Mouse (Mus musculus) spleen, postnatal 10 days (tissue): ENCODE results near the gene BC030499.

Experiments used
- DNase-seq, 2 experiments: peaks; one replicate each; pipeline ENCODE4 v3.0.0; 2021 to 2022; ENCODE audit warnings: low spot score in 2 of 2

Gene BC030499

DNA sequence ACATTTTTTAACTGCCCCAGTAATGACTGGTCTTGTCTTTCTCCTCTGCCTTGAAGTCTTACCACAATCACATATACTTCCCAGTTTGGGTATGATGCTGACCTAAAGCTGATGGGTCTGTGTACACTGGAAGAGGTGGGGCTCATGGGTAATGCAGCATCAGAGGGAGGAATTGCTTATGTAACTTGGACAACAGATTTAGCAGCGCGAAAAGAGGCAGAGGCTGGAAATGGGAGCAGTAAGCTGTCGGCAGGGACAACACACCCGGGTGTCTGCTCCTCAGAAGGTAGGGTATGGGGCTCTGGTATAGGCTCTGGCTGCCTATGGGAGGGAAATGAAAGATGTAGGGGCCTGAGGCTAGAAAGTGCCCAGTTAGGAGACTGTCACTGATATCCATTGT lies at the start of gene BC030499:
Gene BC030499, plus strand, starts transcription at position 188 of the 400 bp plus-strand sequence.
- no peak for DNase-seq

DNA sequence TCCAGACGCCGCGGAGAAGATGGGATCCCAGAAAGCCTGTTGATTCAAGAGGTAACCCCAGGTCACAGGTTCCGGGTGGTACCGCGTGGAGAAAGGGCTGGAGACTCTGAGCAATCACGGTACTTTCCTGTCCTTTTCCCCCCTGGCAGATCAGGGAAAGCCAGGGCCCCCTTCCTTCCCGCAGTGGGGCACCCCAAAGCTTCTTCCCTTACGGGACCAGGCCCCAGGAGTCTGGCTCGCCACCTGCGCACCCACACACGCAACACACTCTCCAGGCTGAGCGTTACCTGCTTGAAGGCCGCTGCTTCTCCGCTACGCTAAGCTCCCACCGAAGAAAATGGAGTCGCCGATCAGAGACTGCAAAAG lies 45.4 kb upstream of the BC030499 start:
- DNase-seq = no peak

DNA sequence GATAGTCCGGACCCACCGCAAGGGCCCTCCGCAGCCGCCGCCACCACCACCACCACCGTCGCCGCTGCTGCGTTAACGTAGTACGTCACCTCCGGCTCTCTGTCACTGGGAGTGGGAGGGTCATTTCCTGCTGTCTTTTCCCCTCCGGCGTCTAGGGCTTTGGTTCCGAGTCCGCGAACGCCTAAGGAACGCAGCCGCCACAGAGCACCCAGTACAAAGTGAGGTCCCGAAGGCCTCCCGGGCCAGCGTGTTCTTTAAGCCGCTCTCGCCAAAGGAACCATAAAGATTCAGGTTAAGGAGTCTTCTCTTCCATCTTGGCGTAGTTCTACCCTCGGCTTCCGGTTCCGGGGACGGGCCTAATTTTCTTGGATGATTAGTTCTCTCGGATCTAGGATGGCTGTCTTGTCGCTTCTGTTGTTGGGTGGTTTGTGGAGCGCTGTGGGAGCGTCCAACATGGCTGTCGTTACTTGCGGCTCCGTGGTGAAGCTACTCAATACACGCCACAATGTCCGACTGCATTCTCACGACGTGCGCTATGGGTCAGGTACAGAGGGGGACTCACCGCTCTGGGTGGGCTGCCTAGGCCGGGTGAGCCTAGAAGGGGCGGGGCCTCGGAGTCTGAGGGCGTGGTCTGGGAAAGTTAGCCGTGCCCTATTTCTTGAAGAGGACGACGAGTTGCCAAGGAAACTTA lies 44.9 kb upstream of the BC030499 start, which contains the start of the genes Sdf2 and Supt6:
Gene Sdf2, plus strand, starts transcription at position 120 of the 691 bp plus-strand sequence.
Gene Supt6, minus strand, starts transcription at position 361 of the 691 bp plus-strand sequence.
- DNase-seq = peak; percentile 93 to 94

- DNase-seq = no peak
Observed at GRCm38 (mm10) chr11:78246318-78247011, 44.2 kb upstream of the BC030499 start.

GRCm38 (mm10) chr11:78247012-78247348 lies 43.7 kb upstream of the BC030499 start:
- DNase-seq = no peak

- peak in 1 of 2 experiments; percentile 10 for DNase-seq
Observed at GRCm38 (mm10) chr11:78247727-78248140, 42.9 kb upstream of the BC030499 start.

GRCm38 (mm10) chr11:78256618-78257017 lies 34.0 kb upstream of the BC030499 start:
- no peak for DNase-seq

- no peak for DNase-seq
Observed at GRCm38 (mm10) chr11:78260489-78261258, 30.0 kb upstream of the BC030499 start.

- peak; percentile 87 to 97 for DNase-seq
Observed at GRCm38 (mm10) chr11:78261380-78262352, 29.0 kb upstream of the BC030499 start, which contains the start of gene 2610507B11Rik. 2610507B11Rik (plus strand) TSS chr11:78261752.

DNA sequence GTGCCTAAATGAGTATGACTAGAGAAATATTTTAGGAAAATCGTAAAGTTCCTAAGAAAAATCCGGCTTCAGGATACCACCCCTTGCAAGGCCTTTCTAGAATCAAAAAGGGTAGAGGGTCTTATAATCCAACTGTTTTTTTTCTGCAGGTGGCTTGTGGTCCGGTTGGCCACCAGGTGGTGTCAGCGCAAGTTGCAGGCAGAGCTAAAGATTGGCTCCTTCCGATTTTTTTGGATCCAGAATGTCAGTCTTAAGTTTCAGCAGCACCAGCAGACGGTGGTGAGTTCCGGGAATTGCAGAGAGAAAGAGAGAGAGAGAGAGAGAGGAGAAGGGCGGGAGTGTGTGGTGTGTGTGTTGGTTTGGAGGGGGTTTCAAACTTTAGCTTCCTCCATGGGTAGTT lies 28.1 kb upstream of the BC030499 start:
- peak; percentile 36 to 79 for DNase-seq

DNA sequence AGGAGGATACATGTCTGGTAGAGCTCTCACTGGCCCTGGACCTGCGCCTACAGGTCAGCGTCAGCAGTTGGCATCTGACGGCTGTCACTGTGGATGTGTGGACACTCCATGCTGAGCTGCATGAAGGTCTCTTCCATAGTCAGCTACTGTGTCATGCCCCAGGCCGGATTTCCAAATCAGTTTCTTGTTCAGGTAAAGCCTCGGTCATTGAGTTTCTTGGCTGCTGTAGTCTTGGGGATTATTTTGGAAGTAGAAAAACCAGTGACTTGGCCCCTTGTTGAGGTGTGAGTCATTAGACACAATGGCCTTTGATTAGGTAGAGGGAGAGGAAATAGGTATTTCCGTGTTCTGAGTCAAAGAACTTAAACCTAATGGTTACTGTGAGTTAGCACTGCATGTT lies 25.1 kb upstream of the BC030499 start:
- no peak for DNase-seq

GRCm38 (mm10) chr11:78271986-78272385 lies 18.7 kb upstream of the BC030499 start:
- no peak for DNase-seq

DNA sequence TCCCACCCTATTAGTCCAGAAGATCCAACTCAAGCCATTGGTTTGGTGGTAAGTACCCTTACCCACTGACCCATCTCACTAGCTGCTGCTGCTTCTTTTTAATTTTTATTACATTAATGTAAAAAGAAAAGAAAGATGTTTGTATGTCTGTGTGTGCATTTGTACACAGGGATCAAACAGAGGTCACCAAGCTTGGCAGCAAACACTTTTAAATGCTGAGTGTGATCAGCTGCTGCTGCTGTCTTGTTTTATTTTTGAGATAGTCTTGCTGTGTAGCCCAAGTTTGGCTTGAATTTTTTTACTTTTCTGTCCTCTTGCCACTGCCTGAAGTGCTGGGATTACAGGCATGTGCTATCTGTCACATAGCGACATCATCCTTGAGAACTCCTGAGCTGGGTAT lies 15.0 kb upstream of the BC030499 start:
- no peak for DNase-seq

DNA sequence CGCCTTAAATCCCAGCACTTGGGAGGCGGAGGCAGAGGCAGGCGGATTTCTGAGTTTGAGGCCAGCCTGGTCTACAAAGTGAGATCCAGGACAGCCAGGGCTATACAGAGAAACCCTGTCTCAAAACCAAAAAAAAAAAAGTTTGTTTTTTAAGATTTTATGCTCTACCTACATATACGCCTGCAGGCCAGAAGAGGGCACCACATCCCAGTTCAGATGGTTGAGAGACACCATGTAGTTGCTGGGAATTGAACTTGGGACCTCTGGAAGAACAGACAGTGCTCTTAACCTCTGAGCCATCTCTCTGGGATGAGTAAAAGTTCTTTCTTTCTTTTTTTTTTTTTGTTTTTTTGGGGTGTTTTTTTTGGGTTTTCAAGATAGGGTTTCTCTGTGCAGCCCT lies 14.5 kb upstream of the BC030499 start:
- peak in 1 of 2 experiments; percentile 51 for DNase-seq

- no peak for DNase-seq
Observed at GRCm38 (mm10) chr11:78278853-78279252, 11.8 kb upstream of the BC030499 start.

GRCm38 (mm10) chr11:78279586-78279985 lies 11.1 kb upstream of the BC030499 start:
- no peak for DNase-seq

GRCm38 (mm10) chr11:78289146-78289763 lies 1.4 kb upstream of the BC030499 start:
- DNase-seq = no peak

DNA sequence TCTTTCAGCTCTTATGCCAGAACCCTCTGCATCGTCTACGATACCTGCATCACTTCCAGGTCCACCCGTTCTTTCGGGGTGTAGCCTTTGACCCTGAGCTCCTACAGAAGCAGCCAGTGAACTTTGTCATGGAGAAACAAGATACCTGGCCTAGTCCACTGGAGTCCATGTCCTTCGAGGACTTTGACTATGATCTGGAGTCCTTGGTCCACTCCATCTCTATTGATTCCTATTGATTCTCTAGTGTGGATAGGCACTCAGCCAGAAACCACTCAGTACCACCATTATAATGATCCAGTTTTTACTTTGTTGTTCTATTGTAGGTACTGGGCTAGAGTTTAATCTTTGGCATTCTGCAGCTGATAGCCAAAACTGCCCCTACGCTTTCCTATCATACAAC lies 3.9 kb downstream of the BC030499 start:
- DNase-seq = no peak

- DNase-seq = no peak
Observed at GRCm38 (mm10) chr11:78300917-78301316, 10.3 kb downstream of the BC030499 start.

DNA sequence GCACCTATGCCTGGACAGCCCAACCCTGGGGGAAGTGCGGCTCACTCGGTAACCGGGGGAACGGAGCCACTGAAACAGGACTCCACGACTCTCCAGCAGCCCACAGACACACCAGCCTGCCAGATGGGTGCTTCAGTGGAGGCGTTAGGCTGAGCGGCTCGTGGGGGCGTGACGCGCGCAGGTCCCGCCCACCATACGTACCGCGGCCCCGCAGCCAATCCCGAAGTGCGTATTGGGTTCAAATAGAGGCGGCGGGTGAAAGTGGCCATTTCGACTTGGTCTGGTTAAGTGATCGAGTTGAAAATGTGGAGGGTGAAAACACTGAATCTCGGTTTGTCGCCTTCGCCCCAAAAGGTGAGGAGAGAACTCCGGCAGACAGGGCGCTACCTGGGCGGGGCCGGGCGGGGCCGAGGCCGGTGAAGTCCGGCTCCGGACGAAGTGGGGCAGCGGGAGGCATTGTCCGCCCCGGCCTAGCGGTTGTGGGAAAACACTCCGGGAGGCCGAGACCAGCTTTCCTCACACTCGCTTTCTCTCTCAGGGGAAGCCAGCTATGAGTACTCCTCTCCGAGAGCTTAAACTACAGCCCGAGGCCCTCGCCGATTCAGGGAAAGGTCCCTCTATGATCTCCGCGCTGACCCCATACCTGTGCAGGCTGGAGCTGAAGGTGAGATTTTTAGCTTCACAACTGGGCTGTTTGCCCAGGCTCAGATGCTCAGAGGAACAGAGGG lies 10.9 kb downstream of the BC030499 start, which contains the start of gene Spag5:
Gene Spag5, plus strand, starts transcription at position 173 of the 728 bp plus-strand sequence.
- DNase-seq = peak; percentile 88 to 93
